Mouse (Mus musculus) liver, adult 2 months (tissue): ENCODE data around the gene Ptpn14.

Source experiments
- CTCF ChIP-seq: fragments of 200-500 bp; IDR thresholded peaks from 2 replicates; pipeline ENCODE4 v1.5.1; 2011; ENCODE audit warnings: low read depth, low read length, control low read depth
- POLR2A ChIP-seq: fragments of 200-500 bp; IDR thresholded peaks from 2 replicates; pipeline ENCODE4 v1.6.1; 2011; ENCODE audit warnings: low read length, control low read depth; ENCODE audit not compliant: insufficient read depth; ENCODE audit errors: extremely low read depth

- TF ChIP-seq CTCF = no peak
- TF ChIP-seq POLR2A = no peak
Measured at GRCm38 (mm10) chr1:189867034-189867433, 139.0 kb downstream of the Ptpn14 start.
